Mouse (Mus musculus): ENCODE results near the gene Nkx1-1.

The Nkx1-1 gene

GRCm38 (mm10) chr5:33420313-33420712 lies 13.5 kb downstream of the Nkx1-1 start:
- no peak for DNase-seq (ENCODE audit: low spot score)

- DNase-seq (ENCODE audit: low spot score) = no peak
Observed at GRCm38 (mm10) chr5:33400819-33401218, 33.0 kb downstream of the Nkx1-1 start.

- no peak for DNase-seq (ENCODE audit: low spot score)
Observed at GRCm38 (mm10) chr5:33396828-33397227, 36.9 kb downstream of the Nkx1-1 start.

- DNase-seq (ENCODE audit: low spot score) = no peak
Observed at GRCm38 (mm10) chr5:33395693-33396092, 38.1 kb downstream of the Nkx1-1 start.

GRCm38 (mm10) chr5:33393803-33394202 lies 40.0 kb downstream of the Nkx1-1 start:
- DNase-seq (ENCODE audit: low spot score) = peak; percentile 56

- no peak for DNase-seq (ENCODE audit: low spot score)
Observed at GRCm38 (mm10) chr5:33387550-33387949, 46.2 kb downstream of the Nkx1-1 start.

Data from yolk sac, embryonic 10.5 days (tissue).